Mouse (Mus musculus): Measurements from ENCODE around the gene Brd1. TPM values are rescaled to one million over a fixed set of nuclear protein-coding genes. Genes with fewer than 3 reads are reported as not detected.

Brd1 gene
- polyA plus RNA-seq, 1 experiment from 2014 or later, result 30.4 TPM

Other genes with a start within 250 kb of the Brd1 start
- not detected in 2 replicates for gene Zdhhc25, start 133.9 kb downstream of the Brd1 start, polyA plus RNA-seq (2014; fragmentation: Nextera tagmentation; extraction: Ambion mirVana)
- 34.8 and 35.1 TPM in 2 replicates for gene Zbed4, start 17.4 kb upstream of the Brd1 start, polyA plus RNA-seq (2014; fragmentation: Nextera tagmentation; extraction: Ambion mirVana)
- gene Alg12, start 85.1 kb upstream of the Brd1 start, polyA plus RNA-seq (2014; fragmentation: Nextera tagmentation; extraction: Ambion mirVana), result 11.5 and 12.0 TPM in 2 replicates
- 94.3 and 94.9 TPM in 2 replicates for gene Creld2, start 85.4 kb upstream of the Brd1 start, polyA plus RNA-seq (2014; fragmentation: Nextera tagmentation; extraction: Ambion mirVana)
- 34.5 and 43.9 TPM in 2 replicates for gene Pim3, start 128.0 kb upstream of the Brd1 start, polyA plus RNA-seq (2014; fragmentation: Nextera tagmentation; extraction: Ambion mirVana)
- not detected in 2 replicates for gene Ttll8, start 220.2 kb upstream of the Brd1 start, polyA plus RNA-seq (2014; fragmentation: Nextera tagmentation; extraction: Ambion mirVana)
- not detected in 2 replicates for gene Mlc1, start 244.8 kb upstream of the Brd1 start, polyA plus RNA-seq (2014; fragmentation: Nextera tagmentation; extraction: Ambion mirVana)
- not detected in 2 replicates for gene Mov10l1, start 248.7 kb upstream of the Brd1 start, polyA plus RNA-seq (2014; fragmentation: Nextera tagmentation; extraction: Ambion mirVana)